In genomic region chr8:80880196-80881106, GRCm38 (mm10) we compare ENCODE assay signal across 8 mouse cellular contexts. TPM values are rescaled to one million over a fixed set of nuclear protein-coding genes. Genes with fewer than 3 reads are reported as not detected.
A peak's percentile ranks its signal among the peaks of the same experiment; 100 is the strongest.
DNase-seq lines count a peak whose midpoint lies in the region; TF ChIP-seq lines count a peak whose summit lies in the region.

Gene Gab1 (minus strand): TSS chr8:80880519.

- H3K4me1 ChIP-seq in olfactory bulb, adult 2 months (ENCODE audit: control insufficient read depth, insufficient read depth, low read length) = peaks cover 8% of the 10 kb centered on the region; the same call in 1 of the 2 replicates

- TF ChIP-seq POLR2A in olfactory bulb, adult 2 months (IDR thresholded peaks at IDR 0.05; ENCODE audit: insufficient read depth, low read depth, low read length) = peak; percentile 40; the same call in 1 of the 2 replicates

- peak within 1 kb of the TSS; percentile 91 for H3K27ac ChIP-seq in layer of hippocampus, adult 2 months
- peak within 1 kb of the TSS; percentile 61 for H3K27ac ChIP-seq in olfactory bulb, adult 2 months (ENCODE audit: insufficient read depth, low read depth, low read length)

- TF ChIP-seq CTCF in layer of hippocampus, adult 2 months (conservative IDR thresholded peaks at IDR 0.05) = peak; percentile 82
- no peak for TF ChIP-seq CTCF in olfactory bulb, adult 2 months (IDR thresholded peaks at IDR 0.05; ENCODE audit: insufficient read depth, low read depth, low read length)

- WGBS in olfactory bulb, adult 2 months = 2% methylated on average over 70 of the region's 70 CpGs

- peak within 1 kb of the TSS; percentile 66 for H3K4me3 ChIP-seq in layer of hippocampus, adult 2 months
- peak within 1 kb of the TSS; percentile 68 for H3K4me3 ChIP-seq in olfactory bulb, adult 2 months (ENCODE audit: insufficient read depth, low read depth, low read length)

- intact Hi-C loops in heart, postnatal 25 days (cut with DNase I) = loop anchor here (2.0 kb wide), 2 partner anchors 14 to 112 kb away; no protein-coding TSS in a partner anchor

- DNase-seq in NIH3T3 (ENCODE audit: low read depth) = peak; percentile 95
- peak; percentile 48 for DNase-seq in cerebellum, adult 8-10 months
- peak; percentile 91 for DNase-seq in forelimb bud, embryonic 11.5 days (ENCODE audit: low read depth, low spot score)
- peak; percentile 90 for DNase-seq in heart, postnatal 25 days (ENCODE audit: low spot score)
- DNase-seq in layer of hippocampus, adult 2 months (ENCODE audit: low spot score in 2 of 2) = peak; percentile 81 to 84
- DNase-seq in lung, adult 18-20 months = peak; percentile 90 to 93
- peak; percentile 66 to 69 for DNase-seq in thymus, postnatal 10 days (ENCODE audit: low spot score in 2 of 2)

RNA-seq across cellular contexts. Expression of gene Gab1, which starts in this region (rescaled TPM):
- 10 to 100 TPM; 34.1 to 38.8 TPM for total RNA-seq in heart, postnatal 25 days (2021)
- 10 to 100 TPM; 14.8 to 17.5 TPM for total RNA-seq in layer of hippocampus, adult 2 months (2021)
- not detected in 2 replicates for polyA plus RNA-seq in olfactory bulb, adult 2 months (2012; ENCODE audit: insufficient read depth, insufficient read length, low replicate concordance, missing spikeins)

Comparison
In these comparisons a context has a peak if more than half of its experiments do, and no peak if none do; other contexts are left out.
1. Peak in every context shown above with its lines: DNase-seq, H3K4me3 ChIP-seq and H3K27ac ChIP-seq.